In the genomic region with DNA sequence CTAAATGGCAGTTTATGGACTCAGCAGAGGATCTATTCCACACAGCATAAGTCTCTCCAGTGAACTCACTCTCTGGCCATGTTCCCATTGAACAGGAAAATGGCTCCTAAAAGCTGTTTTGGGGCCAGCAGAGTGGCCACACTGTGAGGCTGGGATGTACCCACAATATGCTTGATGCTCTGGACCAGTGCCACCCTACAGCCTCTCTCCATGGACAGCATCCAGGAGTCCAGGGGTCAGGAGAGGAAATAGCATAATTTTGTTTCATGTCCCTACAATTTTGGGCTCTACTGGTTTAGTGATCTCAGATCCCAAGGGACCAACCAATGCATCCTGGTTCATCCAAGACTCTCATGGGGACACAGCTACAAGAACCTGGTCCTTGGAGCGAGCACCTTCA, we compare ENCODE assay signal across 27 mouse cellular contexts. TPM values are rescaled to one million over a fixed set of nuclear protein-coding genes. Genes with fewer than 3 reads are reported as not detected.
"Had no signal": no experiment of that assay in that cellular context is flagged by ENCODE, and none has a peak within 500 bp of the region (broad histone marks: within the 10 kb centered on the region; RNA-seq: fewer than 3 reads in every experiment).

No protein-coding gene starts in this region.

- H3K27me3 ChIP-seq: limb, embryonic 13.5 days; midbrain, embryonic 12.5 days; midbrain, embryonic 15.5 days; neural tube, embryonic 12.5 days; neural tube, embryonic 15.5 days; stomach, embryonic 15.5 days had no signal

- H3K4me2 ChIP-seq: limb, embryonic 13.5 days; lung, embryonic 14.5 days; midbrain, embryonic 12.5 days; midbrain, embryonic 15.5 days; neural tube, embryonic 12.5 days; neural tube, embryonic 15.5 days; stomach, embryonic 15.5 days had no signal

- H3K4me3 ChIP-seq: layer of hippocampus, adult 2 months; limb, embryonic 10.5 days; limb, embryonic 13.5 days; midbrain, embryonic 12.5 days; midbrain, embryonic 15.5 days; neural tube, embryonic 12.5 days; neural tube, embryonic 15.5 days; stomach, embryonic 15.5 days had no signal

- H3K36me3 ChIP-seq: limb, embryonic 13.5 days; midbrain, embryonic 15.5 days; neural tube, embryonic 12.5 days; stomach, embryonic 15.5 days had no signal

- H3K9me3 ChIP-seq: midbrain, embryonic 12.5 days; midbrain, embryonic 15.5 days; neural tube, embryonic 15.5 days; stomach, embryonic 15.5 days had no signal

- H3K27ac ChIP-seq: kidney, postnatal 0 days; layer of hippocampus, adult 2 months; limb, embryonic 10.5 days; limb, embryonic 13.5 days; liver, embryonic 14.5 days; macrophage; midbrain, embryonic 12.5 days; midbrain, embryonic 15.5 days; neural tube, embryonic 12.5 days; neural tube, embryonic 15.5 days; stomach, embryonic 15.5 days had no signal

- H3K9ac ChIP-seq: limb, embryonic 13.5 days; liver, embryonic 14.5 days; liver, postnatal 0 days; lung, embryonic 14.5 days; midbrain, embryonic 12.5 days; midbrain, embryonic 15.5 days; neural tube, embryonic 12.5 days; neural tube, embryonic 15.5 days; stomach, embryonic 15.5 days had no signal

- ATAC-seq: intestine, postnatal 0 days; liver, postnatal 0 days; lung, postnatal 0 days; midbrain, embryonic 15.5 days had no signal

- DNase-seq: layer of hippocampus, adult 9-11 months; liver; liver, postnatal 0 days; lung, embryonic 14.5 days; right cerebral cortex, adult 18-20 months; right cerebral cortex, postnatal 14 days; spleen, adult 18-20 months; thymus, postnatal 25 days had no signal

RNA-seq across cellular contexts. Expression of gene B4galnt4, which starts 3.4 kb away (rescaled TPM):
- polyA plus RNA-seq: macrophage had no signal

RNA-seq across cellular contexts. Expression of gene Pkp3, which starts 20.5 kb away (rescaled TPM):
- total RNA-seq: layer of hippocampus, adult 2 months; layer of hippocampus, postnatal 25 days had no signal
- polyA plus RNA-seq: macrophage had no signal

RNA-seq across cellular contexts. Expression of gene Gm17387, which starts 28.6 kb away (rescaled TPM):
- total RNA-seq: layer of hippocampus, adult 2 months; layer of hippocampus, postnatal 25 days; left cerebral cortex, adult 18-20 months; left cerebral cortex, postnatal 25 days; megakaryocyte, adult 5-6 weeks had no signal
- polyA plus RNA-seq: intestine, postnatal 0 days; kidney, postnatal 0 days; large intestine, adult 2 months; limb, embryonic 10.5 days; limb, embryonic 13.5 days; liver, embryonic 14.5 days; liver, postnatal 0 days; lung, embryonic 14.5 days; lung, postnatal 0 days; macrophage; midbrain, embryonic 12.5 days; midbrain, embryonic 15.5 days; neural tube, embryonic 12.5 days; neural tube, embryonic 15.5 days; stomach, embryonic 15.5 days; thymus, postnatal 0 days had no signal

RNA-seq across cellular contexts. Expression of gene Ifitm6, which starts 39.8 kb away (rescaled TPM):
- total RNA-seq: layer of hippocampus, adult 2 months; layer of hippocampus, postnatal 25 days; left cerebral cortex, postnatal 25 days had no signal
- polyA plus RNA-seq: limb, embryonic 10.5 days; limb, embryonic 13.5 days had no signal
